23 mouse cellular contexts compared by ENCODE assay signal in genomic region chr10:117732184-117732583, GRCm38 (mm10). TPM values are rescaled to one million over a fixed set of nuclear protein-coding genes. Genes with fewer than 3 reads are reported as not detected.
DNase-seq lines count a peak whose midpoint lies in the region; ATAC-seq and TF ChIP-seq lines count a peak whose summit lies in the region.
"Had no signal": no experiment of that assay in that cellular context is flagged by ENCODE, and none has a peak within 500 bp of the region (broad histone marks: within the 10 kb centered on the region; RNA-seq: fewer than 3 reads in every experiment).

No protein-coding gene starts in this region.

- no peaks in the 10 kb centered on the region for H3K36me3 ChIP-seq in liver, embryonic 15.5 days (replicated peaks)
- H3K36me3 ChIP-seq in stomach, embryonic 16.5 days (ENCODE audit: control insufficient read depth, insufficient read depth, low read length), result 0 out of 2 replicates have a peak, but pooled peaks cover 3% of the 10 kb centered on the region

- no peak overlapping the region for H3K9ac ChIP-seq in liver, embryonic 15.5 days
- no peak overlapping the region for H3K9ac ChIP-seq in stomach, embryonic 16.5 days (ENCODE audit: low read length)
- H3K9ac ChIP-seq: forebrain, embryonic 15.5 days; heart, embryonic 15.5 days; kidney, embryonic 15.5 days; neural tube, embryonic 15.5 days had no signal

- no peak overlapping the region for H3K4me3 ChIP-seq in liver, embryonic 15.5 days (replicated peaks)
- H3K4me3 ChIP-seq in stomach, embryonic 16.5 days (replicated peaks; ENCODE audit: low read length), result no peak overlapping the region
- no peak overlapping the region for H3K4me3 ChIP-seq in layer of hippocampus, adult 2 months
- H3K4me3 ChIP-seq: erythroblast, embryonic 14.5 days; forebrain, embryonic 15.5 days; heart, embryonic 15.5 days; kidney, embryonic 15.5 days; neural tube, embryonic 15.5 days had no signal

- WGBS in liver, embryonic 15.5 days (ENCODE audit: insufficient replicate concordance), result 25% methylated on average over 5 of the region's 5 CpGs
- 74% methylated on average over 5 of the region's 5 CpGs for WGBS in stomach, embryonic 16.5 days

- H3K9me3 ChIP-seq in liver, embryonic 15.5 days (replicated peaks), result no peaks in the 10 kb centered on the region
- no peaks in the 10 kb centered on the region for H3K9me3 ChIP-seq in stomach, embryonic 16.5 days (replicated peaks; ENCODE audit: control insufficient read depth, low read length)
- H3K9me3 ChIP-seq: forebrain, embryonic 15.5 days; heart, embryonic 15.5 days; kidney, embryonic 15.5 days; neural tube, embryonic 15.5 days had no signal

- DNase-seq in spleen, postnatal 36 days (ENCODE audit: low spot score in 2 of 2), result peak; percentile 32 to 45
- no peak for DNase-seq in spleen, adult 12 weeks (ENCODE audit: low spot score)
- DNase-seq in right cerebral cortex, postnatal 36 days (ENCODE audit: low spot score in 2 of 2), result no peak
- no peak for DNase-seq in adrenal gland, adult 8-10 months
- DNase-seq in layer of hippocampus, adult 2 months (ENCODE audit: low spot score in 2 of 2), result no peak
- DNase-seq: cerebellum, adult 11-12 months; cerebellum, postnatal 36 days; gastrocnemius, postnatal 36 days; heart, postnatal 4 days; kidney, postnatal 4 days; right cerebral cortex, postnatal 14 days; thymus, postnatal 36 days had no signal

- H3K27ac ChIP-seq in liver, embryonic 15.5 days (replicated peaks), result peak overlapping the region; percentile 66
- H3K27ac ChIP-seq in stomach, embryonic 16.5 days (ENCODE audit: low read length), result no peak overlapping the region
- H3K27ac ChIP-seq in layer of hippocampus, adult 2 months, result no peak overlapping the region
- H3K27ac ChIP-seq: forebrain, embryonic 15.5 days; heart, embryonic 15.5 days; kidney, embryonic 15.5 days; macrophage; neural tube, embryonic 15.5 days had no signal

- peaks cover 31% of the 10 kb centered on the region for H3K4me1 ChIP-seq in liver, embryonic 15.5 days (replicated peaks)
- H3K4me1 ChIP-seq in stomach, embryonic 16.5 days (ENCODE audit: control insufficient read depth, insufficient read depth, low read length), result no peaks in the 10 kb centered on the region
- H3K4me1 ChIP-seq: forebrain, embryonic 15.5 days; heart, embryonic 15.5 days; kidney, embryonic 15.5 days; neural tube, embryonic 15.5 days had no signal

- H3K4me2 ChIP-seq in liver, embryonic 15.5 days, result peak overlapping the region; percentile 27
- no peak overlapping the region for H3K4me2 ChIP-seq in stomach, embryonic 16.5 days (ENCODE audit: low read depth, low read length)
- H3K4me2 ChIP-seq: forebrain, embryonic 15.5 days; kidney, embryonic 15.5 days; neural tube, embryonic 15.5 days had no signal

- peak; percentile 86 for ATAC-seq in erythroblast, adult 5-6 weeks (replicated peaks; ENCODE audit: low FRiP score, poor library complexity, severe bottlenecking)
- peak; percentile 90 for ATAC-seq in liver, embryonic 15.5 days (ENCODE audit: insufficient read depth)
- ATAC-seq in stomach, embryonic 16.5 days (ENCODE audit: insufficient read depth, low FRiP score), result peak; percentile 44
- ATAC-seq: forebrain, embryonic 15.5 days; hindbrain, embryonic 16.5 days; midbrain, embryonic 16.5 days had no signal

- no peaks in the 10 kb centered on the region for H3K27me3 ChIP-seq in liver, embryonic 15.5 days
- H3K27me3 ChIP-seq in stomach, embryonic 16.5 days (ENCODE audit: control insufficient read depth, insufficient read depth, low read length), result no peaks in the 10 kb centered on the region
- H3K27me3 ChIP-seq: forebrain, embryonic 15.5 days; heart, embryonic 15.5 days; kidney, embryonic 15.5 days; neural tube, embryonic 15.5 days had no signal

- no peak for TF ChIP-seq CTCF in layer of hippocampus, adult 2 months (conservative IDR thresholded peaks at IDR 0.05)

RNA-seq across cellular contexts. Expression of gene Slc35e3, which starts 14.0 kb away (rescaled TPM):
- 0.38 and 0.84 TPM in 2 replicates for total RNA-seq in erythroblast, adult 5-6 weeks (2015; ENCODE audit: low replicate concordance)
- 0.43 and 1.1 TPM in 2 replicates for total RNA-seq in erythroblast, adult 5-6 weeks (2017; ENCODE audit: low replicate concordance)
- 2.3 and 3.0 TPM in 2 replicates for polyA plus RNA-seq in liver, embryonic 15.5 days (2015; fragmentation: Nextera tagmentation; extraction: Ambion mirVana)
- 14.2 and 15.1 TPM in 2 replicates for polyA plus RNA-seq in stomach, embryonic 16.5 days (2015; fragmentation: Nextera tagmentation; extraction: Ambion mirVana)
- total RNA-seq in adrenal gland, adult 8-10 months (2022), result 10 to 100 TPM; 16.6 to 24.2 (median 20.5) TPM
- 10 to 100 TPM; 31.4 to 33.1 TPM for total RNA-seq in layer of hippocampus, adult 2 months (2021)
- polyA plus RNA-seq: erythroblast, embryonic 14.5 days had no signal

RNA-seq across cellular contexts. Expression of gene Mdm2, which starts 21.6 kb away (rescaled TPM):
- total RNA-seq in erythroblast, adult 5-6 weeks (2015; ENCODE audit: low replicate concordance), result 29.8 and 38.7 TPM in 2 replicates
- total RNA-seq in erythroblast, adult 5-6 weeks (2017; ENCODE audit: low replicate concordance), result 28.7 and 41.1 TPM in 2 replicates
- 19.5 and 21.0 TPM in 2 replicates for polyA plus RNA-seq in liver, embryonic 15.5 days (2015; fragmentation: Nextera tagmentation; extraction: Ambion mirVana)
- 39.5 and 39.9 TPM in 2 replicates for polyA plus RNA-seq in stomach, embryonic 16.5 days (2015; fragmentation: Nextera tagmentation; extraction: Ambion mirVana)
- 10 to 100 TPM; 51.0 to 82.1 (median 68.5) TPM for total RNA-seq in adrenal gland, adult 8-10 months (2022)
- 10 to 100 TPM; 55.1 to 66.0 TPM for total RNA-seq in layer of hippocampus, adult 2 months (2021)

Comparison
In these comparisons a context has a peak if more than half of its experiments do, and no peak if none do; other contexts are left out.
1. DNase-seq: peak in spleen, postnatal 36 days (2 of 2); none in spleen, adult 12 weeks (single experiment), right cerebral cortex, postnatal 36 days (0 of 2), adrenal gland, adult 8-10 months (single experiment) and layer of hippocampus, adult 2 months (0 of 2).
2. RNA of gene Slc35e3, which starts 14.0 kb away (total RNA-seq): 31.4 to 33.1 TPM in layer of hippocampus, adult 2 months and 16.6 to 24.2 TPM in adrenal gland, adult 8-10 months; 0.38 to 1.1 TPM in erythroblast, adult 5-6 weeks; every median in the first group is over 4 times any median in the second.
3. Peak in every context shown above with its lines, with median percentiles within 50 percentile points of each other: ATAC-seq.